Mouse (Mus musculus) liver, embryonic 14.5 days (tissue): ENCODE measurements around the gene Gbp4. TPM values are rescaled to one million over a fixed set of nuclear protein-coding genes. Genes with fewer than 3 reads are reported as not detected.
"Not testable (repeated sequence)": the region's sequence is repeated elsewhere in the genome, so short reads cannot be mapped to it uniquely, and the experiment has no call there.

Experiments
- ATAC-seq: fragments of 200-750 bp; cut with Nextera tagmentation; 2 replicates; pipeline ENCODE4 v1.8.0; 2017; ENCODE audit warnings: moderate number of reproducible peaks, mild to moderate bottlenecking, moderate library complexity; ENCODE audit not compliant: insufficient read depth
- DNase-seq, 3 experiments: peaks; one replicate each; pipeline ENCODE4 v3.0.0-alpha.2; 2012 to 2013; ENCODE audit warnings: low read depth in 3 of 3, low spot score in 3 of 3
- H3K27ac ChIP-seq: fragments of 300-500 bp; sonication (generic); 2 replicates; pipeline ENCODE4 v1.5.1; 2014; ENCODE audit warnings: moderate library complexity, mild to moderate bottlenecking, control low read depth, inconsistent platforms
- H3K27me3 ChIP-seq: fragments of 300-500 bp; sonication (generic); 2 replicates; pipeline ENCODE4 v1.6.1; 2014; ENCODE audit warnings: mild to moderate bottlenecking, low read length, moderate library complexity; ENCODE audit not compliant: control insufficient read depth, insufficient read depth
- H3K36me3 ChIP-seq: fragments of 300-500 bp; sonication (generic); replicated peaks from 2 replicates; pipeline ENCODE4 v1.6.1; 2014; ENCODE audit warnings: low read depth; ENCODE audit not compliant: control insufficient read depth, insufficient read depth
- H3K4me1 ChIP-seq, 2 experiments: fragments of 200-500 bp in 1 of 2; fragments of 300-500 bp in 1 of 2; sonication (generic) in 1 of 2; replicated peaks; 2 replicates each; pipeline ENCODE4 v1.6.1; 2012 to 2014; ENCODE audit warnings: antibody characterized with exemption in 1 of 2, inconsistent platforms in 1 of 2, low read length in 1 of 2; ENCODE audit not compliant: control insufficient read depth in 2 of 2, insufficient read depth in 2 of 2
- H3K4me2 ChIP-seq: fragments of 300-500 bp; sonication (generic); 2 replicates; pipeline ENCODE4 v1.6.1; 2014; ENCODE audit warnings: low read depth, mild to moderate bottlenecking, control low read depth, moderate library complexity
- H3K4me3 ChIP-seq, 2 experiments: fragments of 200-500 bp in 1 of 2; fragments of 300-500 bp in 1 of 2; sonication (generic) in 1 of 2; 2 replicates each; pipeline ENCODE4 v1.5.1; 2012 to 2014; ENCODE audit warnings: low read depth in 2 of 2, low read length in 2 of 2, mild to moderate bottlenecking in 2 of 2, control low read depth in 1 of 2, inconsistent platforms in 1 of 2, moderate library complexity in 1 of 2; ENCODE audit not compliant: insufficient read depth in 1 of 2
- H3K9ac ChIP-seq: fragments of 300-500 bp; sonication (generic); replicated peaks from 2 replicates; pipeline ENCODE4 v1.6.1; 2014; ENCODE audit warnings: mild to moderate bottlenecking, control low read depth, moderate library complexity
- H3K9me3 ChIP-seq: fragments of 300-500 bp; sonication (generic); 2 replicates; pipeline ENCODE4 v1.6.1; 2016; ENCODE audit warnings: low read length, mixed read lengths; ENCODE audit not compliant: control insufficient read depth
- CTCF ChIP-seq: IDR thresholded peaks from 2 replicates; pipeline ENCODE4 v1.5.1; 2016; ENCODE audit warnings: antibody characterized with exemption, low read depth, control low read depth
- EP300 ChIP-seq: IDR thresholded peaks from 2 replicates; pipeline ENCODE4 v1.6.1; 2016; ENCODE audit warnings: antibody characterized with exemption, low read depth
- polyA plus RNA-seq, 2 experiments: library from polyadenylated mRNA; depleted of rRNA in 1 of 2; stranded (reverse) in 1 of 2; unstranded in 1 of 2; fragments of >200 nt; fragmentation: Nextera tagmentation in 1 of 2; extraction: Ambion mirVana in 1 of 2; gene quantifications; 2 replicates each; pipeline versions ENCODE4 v1.2.1 to v1.2.3; 2012 to 2014

Gene Gbp4
- polyA plus RNA-seq, 2 experiments, result 0.58 to 0.88 TPM

DNA sequence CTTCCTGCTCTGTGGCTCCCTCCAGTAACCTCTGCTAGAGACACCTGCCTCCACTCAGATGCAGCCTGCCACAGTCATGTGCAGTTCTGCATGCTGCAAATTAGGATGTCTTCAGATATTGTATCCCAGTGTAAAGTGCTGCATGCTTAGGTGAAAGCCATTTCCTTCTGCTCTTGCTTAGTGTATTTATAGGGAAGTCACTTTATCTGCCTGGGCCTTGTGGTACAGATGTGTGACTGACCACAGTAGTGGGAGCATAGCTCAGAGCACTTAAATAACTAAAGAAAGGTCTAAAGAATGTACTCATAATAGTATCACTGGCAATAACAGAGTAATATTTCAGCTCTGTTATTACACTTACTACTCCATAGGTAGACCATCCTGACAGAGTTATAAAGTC lies 57.5 kb downstream of the Gbp4 start:
- Histone ChIP-seq H3K27ac (no peak overlapping the region), H3K36me3 (no peaks in the 10 kb centered on the region), H3K27me3 (no peaks in the 10 kb centered on the region), H3K4me3 (no peak overlapping the region), H3K9me3 (no peaks in the 10 kb centered on the region), H3K4me2 (no peak overlapping the region), H3K9ac (no peak overlapping the region), H3K4me1 (no peaks in the 10 kb centered on the region)
- ATAC-seq (no peak), DNase-seq (no peak)
- no peak for TF ChIP-seq EP300
- no peak for TF ChIP-seq CTCF

DNA sequence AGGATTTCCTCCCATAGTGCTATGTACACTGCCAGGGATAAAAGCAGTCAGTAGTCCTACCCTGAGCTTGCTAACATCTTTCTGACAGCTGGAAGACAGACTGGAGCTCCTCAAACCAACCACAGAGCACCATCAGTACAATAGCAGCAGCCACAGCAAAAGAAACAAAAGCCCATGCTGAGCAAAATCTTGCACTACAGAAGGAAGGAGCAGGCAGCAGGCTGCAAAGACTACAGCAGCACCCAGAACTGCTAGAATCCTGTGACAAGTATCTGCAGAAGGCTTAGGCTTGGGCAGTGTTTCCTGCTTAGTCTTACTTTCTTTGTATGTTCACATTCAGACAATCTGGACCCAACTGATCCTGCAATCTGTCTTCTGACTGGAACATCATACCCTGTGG lies 71.0 kb downstream of the Gbp4 start:
- not testable (repeated sequence) for H3K27me3 ChIP-seq, H3K9ac ChIP-seq, H3K36me3 ChIP-seq, H3K4me1 ChIP-seq, H3K27ac ChIP-seq, H3K9me3 ChIP-seq, H3K4me3 ChIP-seq, H3K4me2 ChIP-seq, ATAC-seq, DNase-seq

Other genes with a start within 250 kb of the Gbp4 start
- 1.4 and 2.3 TPM in 2 replicates for gene Abcg3, start 156.9 kb downstream of the Gbp4 start, polyA plus RNA-seq (2012; rRNA removed)
- gene Abcg3, start 156.9 kb downstream of the Gbp4 start, polyA plus RNA-seq (2014; fragmentation: Nextera tagmentation; extraction: Ambion mirVana), result 2.2 and 2.8 TPM in 2 replicates
- 0.51 and 0.85 TPM in 2 replicates for gene Gbp9, start within 50 bp of the Gbp4 start, polyA plus RNA-seq (2012; rRNA removed)
- gene Gbp9, start within 50 bp of the Gbp4 start, polyA plus RNA-seq (2014; fragmentation: Nextera tagmentation; extraction: Ambion mirVana), result 1.3 and 1.4 TPM in 2 replicates
- 1.4 and 2.0 TPM in 2 replicates for gene Gbp8, start within 50 bp of the Gbp4 start, polyA plus RNA-seq (2012; rRNA removed)
- gene Gbp8, start within 50 bp of the Gbp4 start, polyA plus RNA-seq (2014; fragmentation: Nextera tagmentation; extraction: Ambion mirVana), result 1.6 and 2.0 TPM in 2 replicates
- 0.08 and 0.11 TPM in 2 replicates for gene Gbp10, start 99.9 kb upstream of the Gbp4 start, polyA plus RNA-seq (2012; rRNA removed)
- gene Gbp10, start 99.9 kb upstream of the Gbp4 start, polyA plus RNA-seq (2014; fragmentation: Nextera tagmentation; extraction: Ambion mirVana), result 0.14 TPM in 1 of 2 replicates, not detected in the other
- 0.13 and 0.27 TPM in 2 replicates for gene Gm43302, start 154.1 kb upstream of the Gbp4 start, polyA plus RNA-seq (2012; rRNA removed)
- 0.13 TPM in 2 replicates for gene Gm43302, start 154.1 kb upstream of the Gbp4 start, polyA plus RNA-seq (2014; fragmentation: Nextera tagmentation; extraction: Ambion mirVana)
- 0.58 and 1.1 TPM in 2 replicates for gene Gbp6, start 154.1 kb upstream of the Gbp4 start, polyA plus RNA-seq (2012; rRNA removed)
- 1.0 and 1.7 TPM in 2 replicates for gene Gbp6, start 154.1 kb upstream of the Gbp4 start, polyA plus RNA-seq (2014; fragmentation: Nextera tagmentation; extraction: Ambion mirVana)